Mouse (Mus musculus): ENCODE measurements at regions not wholly inside any gene's neighbourhood (a gene's known extent, or its start where the extent isn't known, plus 50 kb on each side); places are given as distances from the start of the nearest gene placed in this dataset.
A peak's percentile ranks its signal among the peaks of the same experiment; 100 is the strongest.

- H3K27ac ChIP-seq (replicated peaks; ENCODE audit: low read depth, low read length), result no peak overlapping the region
- no peak overlapping the region for H3K4me3 ChIP-seq (ENCODE audit: low read depth, low read length)
- 28% methylated on average over 3 of the region's 3 CpGs for WGBS
- ATAC-seq (ENCODE audit: low read depth), result no peak
- no peak overlapping the region for H3K9ac ChIP-seq (ENCODE audit: low read depth, low read length)
- no peaks in the 10 kb centered on the region for H3K36me3 ChIP-seq (ENCODE audit: control insufficient read depth, insufficient read depth, low read length)
- H3K4me1 ChIP-seq (ENCODE audit: control insufficient read depth, insufficient read depth, low read length), result no peaks in the 10 kb centered on the region
- H3K9me3 ChIP-seq (ENCODE audit: control insufficient read depth, low read length), result no peaks in the 10 kb centered on the region
- no peak overlapping the region for H3K4me2 ChIP-seq (ENCODE audit: low read depth, low read length)
- DNase-seq (ENCODE audit: low spot score), result no peak
- H3K27me3 ChIP-seq (replicated peaks; ENCODE audit: control insufficient read depth, insufficient read depth, low read length), result no peaks in the 10 kb centered on the region
Measured at GRCm38 (mm10) chr10:100685748-100686147, 95.5 kb downstream of the 1700017N19Rik start.

GRCm38 (mm10) chr10:100695944-100696343 lies 105.7 kb downstream of the 1700017N19Rik start:
- WGBS, result 68% methylated on average over 2 of the region's 2 CpGs
- H3K9ac ChIP-seq (ENCODE audit: low read depth, low read length), result no peak overlapping the region
- H3K4me1 ChIP-seq (ENCODE audit: control insufficient read depth, insufficient read depth, low read length), result no peaks in the 10 kb centered on the region; the same call in 1 of the 2 replicates
- no peak overlapping the region for H3K4me2 ChIP-seq (ENCODE audit: low read depth, low read length)
- H3K4me3 ChIP-seq (ENCODE audit: low read depth, low read length), result no peak overlapping the region
- DNase-seq (ENCODE audit: low spot score) (no peak), ATAC-seq (ENCODE audit: low read depth) (no peak)
- no peaks in the 10 kb centered on the region for H3K36me3 ChIP-seq (ENCODE audit: control insufficient read depth, insufficient read depth, low read length)
- no peaks in the 10 kb centered on the region for H3K9me3 ChIP-seq (ENCODE audit: control insufficient read depth, low read length)
- H3K27ac ChIP-seq (replicated peaks; ENCODE audit: low read depth, low read length), result no peak overlapping the region
- no peaks in the 10 kb centered on the region for H3K27me3 ChIP-seq (replicated peaks; ENCODE audit: control insufficient read depth, insufficient read depth, low read length)

- Histone ChIP-seq H3K4me3 (ENCODE audit: low read depth, low read length) (no peak overlapping the region), H3K36me3 (ENCODE audit: control insufficient read depth, insufficient read depth, low read length) (no peaks in the 10 kb centered on the region), H3K4me2 (ENCODE audit: low read depth, low read length) (no peak overlapping the region), H3K9me3 (ENCODE audit: control insufficient read depth, low read length) (no peaks in the 10 kb centered on the region), H3K27me3 (replicated peaks; ENCODE audit: control insufficient read depth, insufficient read depth, low read length) (no peaks in the 10 kb centered on the region), H3K9ac (ENCODE audit: low read depth, low read length) (no peak overlapping the region), H3K4me1 (ENCODE audit: control insufficient read depth, insufficient read depth, low read length) (no peaks in the 10 kb centered on the region; the same call in 1 of the 2 replicates), H3K27ac (replicated peaks; ENCODE audit: low read depth, low read length) (no peak overlapping the region)
- DNase-seq (ENCODE audit: low spot score), result peak; percentile 80
- 39% methylated on average over 4 of the region's 4 CpGs for WGBS
- no peak for ATAC-seq (ENCODE audit: low read depth)
Measured at GRCm38 (mm10) chr10:100699206-100699605, 108.9 kb downstream of the 1700017N19Rik start.

- Histone ChIP-seq H3K36me3 (ENCODE audit: control insufficient read depth, insufficient read depth, low read length) (no peaks in the 10 kb centered on the region), H3K27ac (replicated peaks; ENCODE audit: low read depth, low read length) (no peak overlapping the region), H3K9ac (ENCODE audit: low read depth, low read length) (no peak overlapping the region), H3K4me3 (ENCODE audit: low read depth, low read length) (no peak overlapping the region), H3K4me1 (ENCODE audit: control insufficient read depth, insufficient read depth, low read length) (no peaks in the 10 kb centered on the region; the same call in 1 of the 2 replicates), H3K9me3 (ENCODE audit: control insufficient read depth, low read length) (no peaks in the 10 kb centered on the region), H3K27me3 (replicated peaks; ENCODE audit: control insufficient read depth, insufficient read depth, low read length) (no peaks in the 10 kb centered on the region), H3K4me2 (ENCODE audit: low read depth, low read length) (no peak overlapping the region)
- 56% methylated on average over 10 of the region's 10 CpGs for WGBS
- DNase-seq (ENCODE audit: low spot score) (peak; percentile 70), ATAC-seq (ENCODE audit: low read depth) (no peak)
Measured at GRCm38 (mm10) chr10:100700281-100701205, 110.3 kb downstream of the 1700017N19Rik start.

GRCm38 (mm10) chr10:100701938-100702337 lies 111.7 kb downstream of the 1700017N19Rik start:
- no peak for DNase-seq (ENCODE audit: low spot score)
- no peaks in the 10 kb centered on the region; the same call in 1 of the 2 replicates for H3K4me1 ChIP-seq (ENCODE audit: control insufficient read depth, insufficient read depth, low read length)
- no peaks in the 10 kb centered on the region for H3K9me3 ChIP-seq (ENCODE audit: control insufficient read depth, low read length)
- H3K27me3 ChIP-seq (replicated peaks; ENCODE audit: control insufficient read depth, insufficient read depth, low read length), result no peaks in the 10 kb centered on the region
- no peak overlapping the region for H3K4me3 ChIP-seq (ENCODE audit: low read depth, low read length)
- H3K36me3 ChIP-seq (ENCODE audit: control insufficient read depth, insufficient read depth, low read length), result no peaks in the 10 kb centered on the region
- no peak for ATAC-seq (ENCODE audit: low read depth)
- 84% methylated on average over 6 of the region's 6 CpGs for WGBS
- no peak overlapping the region for H3K27ac ChIP-seq (replicated peaks; ENCODE audit: low read depth, low read length)
- H3K4me2 ChIP-seq (ENCODE audit: low read depth, low read length), result no peak overlapping the region
- H3K9ac ChIP-seq (ENCODE audit: low read depth, low read length), result no peak overlapping the region

- Histone ChIP-seq H3K27me3 (replicated peaks; ENCODE audit: control insufficient read depth, insufficient read depth, low read length) (no peaks in the 10 kb centered on the region), H3K4me2 (ENCODE audit: low read depth, low read length) (no peak overlapping the region), H3K36me3 (ENCODE audit: control insufficient read depth, insufficient read depth, low read length) (no peaks in the 10 kb centered on the region), H3K4me1 (ENCODE audit: control insufficient read depth, insufficient read depth, low read length) (no peaks in the 10 kb centered on the region), H3K4me3 (ENCODE audit: low read depth, low read length) (no peak overlapping the region), H3K27ac (replicated peaks; ENCODE audit: low read depth, low read length) (no peak overlapping the region), H3K9ac (ENCODE audit: low read depth, low read length) (no peak overlapping the region), H3K9me3 (ENCODE audit: control insufficient read depth, low read length) (no peaks in the 10 kb centered on the region)
- DNase-seq (ENCODE audit: low spot score) (no peak), ATAC-seq (ENCODE audit: low read depth) (no peak)
- WGBS, result 87% methylated on average over 7 of the region's 7 CpGs
Measured at GRCm38 (mm10) chr10:100716084-100716667, 125.9 kb downstream of the 1700017N19Rik start.

- Histone ChIP-seq H3K36me3 (ENCODE audit: control insufficient read depth, insufficient read depth, low read length) (no peaks in the 10 kb centered on the region), H3K9ac (ENCODE audit: low read depth, low read length) (no peak overlapping the region), H3K27ac (replicated peaks; ENCODE audit: low read depth, low read length) (no peak overlapping the region), H3K4me2 (ENCODE audit: low read depth, low read length) (no peak overlapping the region), H3K9me3 (ENCODE audit: control insufficient read depth, low read length) (no peaks in the 10 kb centered on the region), H3K4me1 (ENCODE audit: control insufficient read depth, insufficient read depth, low read length) (no peaks in the 10 kb centered on the region), H3K4me3 (ENCODE audit: low read depth, low read length) (no peak overlapping the region), H3K27me3 (replicated peaks; ENCODE audit: control insufficient read depth, insufficient read depth, low read length) (no peaks in the 10 kb centered on the region)
- DNase-seq (ENCODE audit: low spot score) (no peak), ATAC-seq (ENCODE audit: low read depth) (no peak)
- 41% methylated on average over 3 of the region's 3 CpGs for WGBS
Measured at GRCm38 (mm10) chr10:100718574-100718973, 128.3 kb downstream of the 1700017N19Rik start.

GRCm38 (mm10) chr10:100741269-100741668 lies 151.0 kb downstream of the 1700017N19Rik start:
- H3K4me2 ChIP-seq (ENCODE audit: low read depth, low read length), result no peak overlapping the region
- ATAC-seq (ENCODE audit: low read depth), result no peak

More at GRCm38 (mm10) chr10:100741269-100741668, 151.0 kb downstream of the 1700017N19Rik start:
- DNase-seq (ENCODE audit: low spot score), result no peak
- H3K27me3 ChIP-seq (replicated peaks; ENCODE audit: control insufficient read depth, insufficient read depth, low read length), result no peaks in the 10 kb centered on the region
- no peaks in the 10 kb centered on the region for H3K9me3 ChIP-seq (ENCODE audit: control insufficient read depth, low read length)
- H3K9ac ChIP-seq (ENCODE audit: low read depth, low read length), result no peak overlapping the region
- H3K27ac ChIP-seq (replicated peaks; ENCODE audit: low read depth, low read length), result no peak overlapping the region
- 54% methylated on average over 8 of the region's 8 CpGs for WGBS
- no peak overlapping the region for H3K4me3 ChIP-seq (ENCODE audit: low read depth, low read length)
- H3K36me3 ChIP-seq (ENCODE audit: control insufficient read depth, insufficient read depth, low read length), result no peaks in the 10 kb centered on the region
- H3K4me1 ChIP-seq (ENCODE audit: control insufficient read depth, insufficient read depth, low read length), result no peaks in the 10 kb centered on the region
